Mouse (Mus musculus): ENCODE measurements around the gene Sox5. TPM values are rescaled to one million over a fixed set of nuclear protein-coding genes. Genes with fewer than 3 reads are reported as not detected.

Gene Sox5
- polyA plus RNA-seq, 1 experiment = 24.3 TPM

DNA sequence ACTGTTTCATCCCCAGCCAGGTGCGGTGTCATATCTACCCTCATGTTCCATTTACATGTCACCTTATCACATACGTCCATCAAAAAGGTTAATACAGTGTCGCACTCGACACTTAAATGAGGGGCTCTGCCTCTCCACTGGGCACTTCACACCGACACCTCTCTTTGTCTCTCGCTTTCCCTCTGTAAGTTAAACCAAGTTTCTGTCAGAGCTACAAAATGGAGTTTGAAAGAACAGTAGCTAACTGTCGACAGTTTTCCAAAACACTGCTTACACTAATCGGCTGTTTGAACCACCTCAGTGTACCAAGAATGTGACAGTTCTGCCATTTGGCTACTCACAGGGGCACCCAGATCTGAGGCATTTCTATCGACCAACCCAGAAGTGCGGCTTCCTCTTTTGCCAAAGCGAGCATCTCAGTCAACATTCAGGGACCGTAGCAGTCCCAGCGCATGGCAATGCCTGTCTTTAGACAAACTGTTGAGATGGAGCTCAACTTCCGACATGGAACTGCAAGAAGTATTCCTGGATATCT, 724.6 kb downstream of the Sox5 start:
- no peak for TF ChIP-seq CTCF (IDR thresholded peaks at IDR 0.05; ENCODE audit: extremely low read depth, insufficient read depth, low read length)
- Histone ChIP-seq H3K4me3 (ENCODE audit: insufficient read depth, low read length) (no peak overlapping the region), H3K4me1 (ENCODE audit: control insufficient read depth, insufficient read depth, low read length) (peaks cover 2% of the 10 kb centered on the region; the same call in 1 of the 2 replicates), H3K27ac (ENCODE audit: insufficient read depth, low read length) (peak overlapping the region; percentile 69)

DNA sequence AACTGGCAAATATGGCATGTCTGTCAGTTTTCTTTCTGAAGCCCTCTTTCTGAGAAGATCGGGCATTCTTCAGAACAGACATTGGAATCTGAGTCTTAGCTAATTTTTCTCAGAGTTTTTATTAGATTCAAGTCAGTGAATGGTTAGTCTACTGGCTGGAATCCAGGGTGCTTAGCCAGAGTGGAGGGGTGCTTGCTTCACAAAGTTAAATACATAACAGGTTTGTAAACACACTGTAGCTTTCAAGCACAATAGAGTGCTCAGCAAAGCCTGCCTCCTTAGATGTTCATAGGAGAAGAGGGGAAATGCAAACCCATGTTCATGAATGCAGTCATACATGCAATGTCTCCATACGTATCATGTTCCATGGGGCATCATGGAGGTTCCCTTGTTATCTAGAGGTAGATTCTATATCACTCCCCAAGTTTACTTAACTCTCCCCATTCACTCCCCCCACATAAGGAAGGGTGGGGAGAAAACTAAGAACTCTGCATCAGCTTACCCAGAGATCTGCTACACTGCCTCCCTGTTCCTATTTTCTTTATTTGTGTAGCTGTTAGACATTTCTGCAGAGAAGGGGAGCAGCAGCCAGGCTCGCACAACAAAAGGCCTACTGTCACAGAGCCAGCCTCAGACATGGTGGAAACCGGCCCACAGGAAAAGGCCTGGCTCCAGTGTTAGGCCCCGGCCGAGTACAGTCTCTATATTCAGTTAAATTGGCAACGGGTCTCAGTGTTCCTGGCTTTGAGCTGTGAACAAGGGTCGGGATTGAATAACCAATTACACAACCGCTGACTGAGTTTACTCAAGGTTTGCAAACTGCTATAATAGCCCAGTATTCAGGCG, 725.3 kb downstream of the Sox5 start:
- Histone ChIP-seq H3K27ac (ENCODE audit: insufficient read depth, low read length) (peak overlapping the region; percentile 69), H3K4me3 (ENCODE audit: insufficient read depth, low read length) (no peak overlapping the region), H3K4me1 (ENCODE audit: control insufficient read depth, insufficient read depth, low read length) (peaks cover 2% of the 10 kb centered on the region; the same call in 1 of the 2 replicates)
- TF ChIP-seq CTCF (IDR thresholded peaks at IDR 0.05; ENCODE audit: extremely low read depth, insufficient read depth, low read length) = no peak

DNA sequence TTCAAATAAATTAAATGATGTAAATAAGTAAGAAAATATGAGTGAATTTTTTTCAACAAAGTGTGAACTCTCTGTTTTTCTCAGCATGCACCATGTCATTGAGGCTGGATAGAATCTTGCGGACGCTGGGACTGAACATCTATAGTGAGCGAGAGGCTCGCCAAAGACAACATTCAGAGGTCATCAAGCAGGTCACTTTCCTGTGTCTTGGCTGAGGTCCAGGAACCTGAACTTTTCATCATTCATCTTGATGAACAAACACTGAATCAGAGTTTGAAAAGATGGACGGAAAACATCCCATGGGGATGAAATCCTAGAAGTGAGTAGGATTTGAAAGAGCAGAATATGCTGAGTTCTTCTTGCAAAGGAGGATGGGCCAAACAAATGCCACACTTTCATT, 729.3 kb downstream of the Sox5 start:
- Histone ChIP-seq H3K4me3 (ENCODE audit: insufficient read depth, low read length) (no peak overlapping the region), H3K27ac (ENCODE audit: insufficient read depth, low read length) (no peak overlapping the region), H3K4me1 (ENCODE audit: control insufficient read depth, insufficient read depth, low read length) (peaks cover 4% of the 10 kb centered on the region)
- TF ChIP-seq POLR2A (IDR thresholded peaks at IDR 0.05; ENCODE audit: extremely low read depth, insufficient read depth, low read length) (no peak), CTCF (IDR thresholded peaks at IDR 0.05; ENCODE audit: extremely low read depth, insufficient read depth, low read length) (no peak)

DNA sequence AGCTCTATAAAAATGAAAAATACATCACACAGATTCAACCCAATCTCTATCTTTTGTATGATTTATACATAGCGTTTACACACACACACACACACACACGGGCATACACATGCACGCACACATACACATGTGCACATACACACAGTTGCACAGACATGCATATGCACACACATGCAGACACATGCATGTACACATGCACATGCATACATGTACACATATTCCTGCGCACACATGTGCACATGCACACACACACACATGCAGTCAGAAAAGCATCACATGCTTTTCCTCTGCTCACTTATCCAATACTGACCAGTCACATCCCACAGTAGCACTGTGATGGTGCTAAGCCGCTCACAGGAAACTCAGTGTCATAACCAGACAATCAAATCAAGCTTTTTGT, 730.5 kb downstream of the Sox5 start:
- Histone ChIP-seq H3K27ac (ENCODE audit: insufficient read depth, low read length) (no peak overlapping the region), H3K4me1 (ENCODE audit: control insufficient read depth, insufficient read depth, low read length) (peaks cover 2% of the 10 kb centered on the region), H3K4me3 (ENCODE audit: insufficient read depth, low read length) (no peak overlapping the region)
- TF ChIP-seq CTCF (IDR thresholded peaks at IDR 0.05; ENCODE audit: extremely low read depth, insufficient read depth, low read length) (no peak), POLR2A (IDR thresholded peaks at IDR 0.05; ENCODE audit: extremely low read depth, insufficient read depth, low read length) (no peak)

- TF ChIP-seq CTCF (IDR thresholded peaks at IDR 0.05; ENCODE audit: extremely low read depth, insufficient read depth, low read length) (no peak), POLR2A (IDR thresholded peaks at IDR 0.05; ENCODE audit: extremely low read depth, insufficient read depth, low read length) (no peak)
- no peak overlapping the region for H3K4me3 ChIP-seq (ENCODE audit: insufficient read depth, low read length)
- H3K4me1 ChIP-seq (ENCODE audit: control insufficient read depth, insufficient read depth, low read length) = peaks cover 5% of the 10 kb centered on the region; the same call in 1 of the 2 replicates
- H3K27ac ChIP-seq (ENCODE audit: insufficient read depth, low read length) = no peak overlapping the region
Measured at GRCm38 (mm10) chr6:144048201-144048924, 733.4 kb downstream of the Sox5 start.

DNA sequence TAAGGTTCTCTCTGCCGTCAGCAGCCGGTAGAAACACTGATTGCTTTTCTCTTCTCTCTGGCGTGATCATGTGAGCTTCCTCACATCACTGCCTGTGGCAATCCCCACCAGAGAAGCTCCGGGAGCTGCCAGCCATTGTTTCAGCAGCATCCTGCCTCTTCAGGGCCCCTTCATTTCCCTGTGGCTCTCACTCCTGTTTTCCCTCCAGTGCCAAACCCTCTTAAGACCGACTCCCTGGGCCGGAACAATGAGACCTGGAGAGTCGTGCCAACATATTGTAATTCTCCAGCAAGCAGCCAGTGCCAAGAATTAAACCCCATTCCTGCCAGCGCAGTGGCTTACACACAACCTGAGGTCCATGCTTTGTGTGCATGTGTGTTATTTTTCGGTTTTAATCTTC, 736.3 kb downstream of the Sox5 start:
- TF ChIP-seq CTCF (IDR thresholded peaks at IDR 0.05; ENCODE audit: extremely low read depth, insufficient read depth, low read length) (no peak), POLR2A (IDR thresholded peaks at IDR 0.05; ENCODE audit: extremely low read depth, insufficient read depth, low read length) (no peak)
- Histone ChIP-seq H3K4me3 (ENCODE audit: insufficient read depth, low read length) (no peak overlapping the region), H3K27ac (ENCODE audit: insufficient read depth, low read length) (no peak overlapping the region), H3K4me1 (ENCODE audit: control insufficient read depth, insufficient read depth, low read length) (peaks cover 6% of the 10 kb centered on the region)

- no peak overlapping the region for H3K4me3 ChIP-seq (ENCODE audit: insufficient read depth, low read length)
- no peak overlapping the region for H3K27ac ChIP-seq (ENCODE audit: insufficient read depth, low read length)
- TF ChIP-seq POLR2A (IDR thresholded peaks at IDR 0.05; ENCODE audit: extremely low read depth, insufficient read depth, low read length) = no peak
- H3K4me1 ChIP-seq (ENCODE audit: control insufficient read depth, insufficient read depth, low read length) = peaks cover 6% of the 10 kb centered on the region
Measured at GRCm38 (mm10) chr6:144044381-144044780, 737.4 kb downstream of the Sox5 start.

- TF ChIP-seq POLR2A (IDR thresholded peaks at IDR 0.05; ENCODE audit: extremely low read depth, insufficient read depth, low read length) (no peak), CTCF (IDR thresholded peaks at IDR 0.05; ENCODE audit: extremely low read depth, insufficient read depth, low read length) (no peak)
- Histone ChIP-seq H3K27ac (ENCODE audit: insufficient read depth, low read length) (no peak overlapping the region), H3K4me3 (ENCODE audit: insufficient read depth, low read length) (no peak overlapping the region), H3K4me1 (ENCODE audit: control insufficient read depth, insufficient read depth, low read length) (peaks cover 5% of the 10 kb centered on the region)
Measured at GRCm38 (mm10) chr6:144042936-144043335, 738.8 kb downstream of the Sox5 start.

DNA sequence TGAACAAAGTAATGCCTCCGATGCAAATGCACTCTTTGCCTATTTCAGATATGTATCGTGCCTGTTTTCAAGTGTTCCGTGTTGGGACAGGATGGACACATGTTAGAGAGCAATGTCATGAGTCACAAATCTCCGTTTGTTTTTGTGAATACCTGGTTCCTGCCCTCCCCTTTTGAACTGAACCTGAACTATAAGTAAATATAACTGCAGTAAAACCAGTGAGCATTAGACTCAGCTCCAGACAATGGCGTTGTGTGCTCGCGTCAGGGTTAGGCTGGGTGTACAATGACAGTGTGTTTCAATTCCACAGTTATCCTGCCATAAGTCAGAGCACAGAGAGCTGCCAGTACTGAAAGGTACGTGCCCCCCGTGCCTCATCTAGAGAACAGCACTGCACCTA, 739.8 kb downstream of the Sox5 start:
- TF ChIP-seq CTCF (IDR thresholded peaks at IDR 0.05; ENCODE audit: extremely low read depth, insufficient read depth, low read length) (no peak), POLR2A (IDR thresholded peaks at IDR 0.05; ENCODE audit: extremely low read depth, insufficient read depth, low read length) (no peak)
- H3K27ac ChIP-seq (ENCODE audit: insufficient read depth, low read length) = no peak overlapping the region
- peaks cover 5% of the 10 kb centered on the region for H3K4me1 ChIP-seq (ENCODE audit: control insufficient read depth, insufficient read depth, low read length)
- no peak overlapping the region for H3K4me3 ChIP-seq (ENCODE audit: insufficient read depth, low read length)

GRCm38 (mm10) chr6:144041188-144041587, 740.6 kb downstream of the Sox5 start:
- TF ChIP-seq CTCF (IDR thresholded peaks at IDR 0.05; ENCODE audit: extremely low read depth, insufficient read depth, low read length) (no peak), POLR2A (IDR thresholded peaks at IDR 0.05; ENCODE audit: extremely low read depth, insufficient read depth, low read length) (no peak)
- Histone ChIP-seq H3K4me1 (ENCODE audit: control insufficient read depth, insufficient read depth, low read length) (peaks cover 5% of the 10 kb centered on the region), H3K27ac (ENCODE audit: insufficient read depth, low read length) (no peak overlapping the region), H3K4me3 (ENCODE audit: insufficient read depth, low read length) (no peak overlapping the region)

All from cortical plate, adult 2 months (tissue).